Mouse (Mus musculus) forebrain, embryonic 12.5 days (tissue): ENCODE results near the gene Mras. TPM values are rescaled to one million over a fixed set of nuclear protein-coding genes. Genes with fewer than 3 reads are reported as not detected.

Source experiments
- ATAC-seq: fragments of 200-750 bp; cut with Nextera tagmentation; 2 replicates; pipeline ENCODE4 v1.8.0; 2017; ENCODE audit warnings: moderate TSS enrichment; ENCODE audit not compliant: low FRiP score
- H3K27ac ChIP-seq: fragments of 300-500 bp; sonication (generic); 2 replicates; pipeline ENCODE4 v1.5.1; 2016; ENCODE audit warnings: mild to moderate bottlenecking
- H3K27me3 ChIP-seq: fragments of 300-500 bp; sonication (generic); 2 replicates; pipeline ENCODE4 v1.6.1; 2016; ENCODE audit warnings: mild to moderate bottlenecking
- H3K36me3 ChIP-seq: fragments of 300-500 bp; sonication (generic); replicated peaks from 2 replicates; pipeline ENCODE4 v1.6.1; 2016; ENCODE audit warnings: mild to moderate bottlenecking
- H3K4me1 ChIP-seq: fragments of 300-500 bp; sonication (generic); 2 replicates; pipeline ENCODE4 v1.6.1; 2016
- H3K4me2 ChIP-seq: fragments of 300-500 bp; sonication (generic); 2 replicates; pipeline ENCODE4 v1.6.1; 2016; ENCODE audit warnings: mild to moderate bottlenecking, moderate library complexity
- H3K4me3 ChIP-seq: fragments of 300-500 bp; sonication (generic); replicated peaks from 2 replicates; pipeline ENCODE4 v1.5.1; 2016; ENCODE audit warnings: mild to moderate bottlenecking
- H3K9ac ChIP-seq: fragments of 300-500 bp; sonication (generic); 2 replicates; pipeline ENCODE4 v1.6.1; 2016; ENCODE audit warnings: mild to moderate bottlenecking
- H3K9me3 ChIP-seq: fragments of 300-500 bp; sonication (generic); 2 replicates; pipeline ENCODE4 v1.6.1; 2016
- WGBS: fragments of 180-500 bp; shearing (Covaris S2); methylation state at CpG from one replicate; pipeline ENCODE4 v1.1.7; 2016; 5-methylcytosine and 5-hydroxymethylcytosine counted together
- polyA plus RNA-seq: library from polyadenylated mRNA; unstranded; fragments of >200 nt; fragmentation: Nextera tagmentation; extraction: Ambion mirVana; gene quantifications from 2 replicates; pipeline ENCODE4 v1.2.1, GENCODE M21; 2016

Mras gene
- polyA plus RNA-seq, 1 experiment from 2014 or later: 23.8 TPM

DNA sequence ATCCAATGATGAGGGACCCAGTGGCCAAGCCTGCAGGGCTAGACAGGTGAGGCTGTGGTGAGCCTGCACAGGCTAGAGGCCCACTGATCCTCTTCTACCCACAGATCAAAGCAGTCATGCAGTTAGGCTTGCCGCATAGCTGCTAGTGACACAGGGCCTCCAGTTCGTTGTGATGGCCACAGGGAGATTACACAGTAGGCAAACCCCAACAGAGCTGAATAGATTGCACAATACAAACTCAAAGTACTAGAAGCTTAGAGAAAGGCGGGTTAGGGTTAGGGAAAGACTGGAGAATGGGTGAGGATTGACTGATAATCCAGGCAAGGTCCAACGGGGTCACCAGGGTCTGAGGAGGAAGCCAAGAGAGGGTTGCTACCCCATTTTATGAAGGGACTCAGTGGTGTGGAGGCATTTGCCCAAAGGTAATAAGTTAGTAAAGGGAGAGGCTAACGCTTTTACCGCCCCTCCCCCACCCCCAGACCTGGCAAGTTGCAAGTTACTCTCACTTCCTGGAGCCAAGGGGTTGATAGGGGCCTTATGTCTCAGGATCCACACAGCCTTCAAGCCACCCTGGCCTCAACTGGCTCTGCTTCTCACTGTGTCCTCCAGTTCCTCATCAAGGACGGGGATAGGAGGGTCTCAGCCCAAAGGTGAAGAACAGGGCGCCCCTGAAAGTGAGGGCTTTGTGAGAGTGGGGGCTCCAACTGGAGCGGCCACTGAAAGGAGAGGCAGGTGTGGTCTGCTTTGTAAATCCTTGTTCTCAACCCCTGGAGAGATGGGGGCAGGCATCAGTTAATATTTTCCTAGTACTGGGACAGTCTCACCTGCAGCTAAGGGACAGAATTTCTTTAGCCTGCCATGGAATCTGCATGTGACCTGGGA is 13.2 kb downstream of the Mras start:
- Histone ChIP-seq H3K36me3 (no peaks in the 10 kb centered on the region), H3K9ac (no peak overlapping the region), H3K4me2 (no peak overlapping the region), H3K27me3 (no peaks in the 10 kb centered on the region), H3K4me3 (no peak overlapping the region), H3K27ac (no peak overlapping the region), H3K9me3 (no peaks in the 10 kb centered on the region), H3K4me1 (peaks cover 22% of the 10 kb centered on the region)
- no peak for ATAC-seq
- 66% methylated on average over 9 of the region's 9 CpGs for WGBS

DNA sequence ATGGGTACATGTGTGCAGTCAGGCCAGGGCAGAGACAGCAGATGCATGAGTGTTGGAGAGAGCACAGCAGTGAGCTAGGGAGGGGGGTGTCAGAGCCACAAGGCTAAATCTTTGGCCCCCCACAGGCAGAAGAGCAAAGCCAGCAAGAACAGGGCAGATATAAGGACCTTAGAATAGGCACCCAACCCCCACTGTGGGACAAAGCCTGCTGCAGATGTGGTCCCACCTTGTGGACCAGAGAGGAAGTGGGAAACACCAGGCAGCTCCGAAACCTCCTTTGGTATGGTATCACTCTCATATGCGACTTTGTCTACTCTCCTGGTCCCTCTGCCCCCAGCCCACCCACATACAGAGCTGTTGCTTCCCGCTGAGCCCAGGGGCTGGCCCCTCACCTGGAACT is 15.3 kb downstream of the Mras start:
- H3K4me1 ChIP-seq: peaks cover 41% of the 10 kb centered on the region
- no peak overlapping the region for H3K4me2 ChIP-seq
- no peak overlapping the region for H3K9ac ChIP-seq
- no peaks in the 10 kb centered on the region for H3K9me3 ChIP-seq
- H3K36me3 ChIP-seq: no peaks in the 10 kb centered on the region
- no peak for ATAC-seq
- H3K27me3 ChIP-seq: no peaks in the 10 kb centered on the region
- no peak overlapping the region for H3K27ac ChIP-seq
- WGBS: 79% methylated on average over 3 of the region's 3 CpGs
- H3K4me3 ChIP-seq: no peak overlapping the region

DNA sequence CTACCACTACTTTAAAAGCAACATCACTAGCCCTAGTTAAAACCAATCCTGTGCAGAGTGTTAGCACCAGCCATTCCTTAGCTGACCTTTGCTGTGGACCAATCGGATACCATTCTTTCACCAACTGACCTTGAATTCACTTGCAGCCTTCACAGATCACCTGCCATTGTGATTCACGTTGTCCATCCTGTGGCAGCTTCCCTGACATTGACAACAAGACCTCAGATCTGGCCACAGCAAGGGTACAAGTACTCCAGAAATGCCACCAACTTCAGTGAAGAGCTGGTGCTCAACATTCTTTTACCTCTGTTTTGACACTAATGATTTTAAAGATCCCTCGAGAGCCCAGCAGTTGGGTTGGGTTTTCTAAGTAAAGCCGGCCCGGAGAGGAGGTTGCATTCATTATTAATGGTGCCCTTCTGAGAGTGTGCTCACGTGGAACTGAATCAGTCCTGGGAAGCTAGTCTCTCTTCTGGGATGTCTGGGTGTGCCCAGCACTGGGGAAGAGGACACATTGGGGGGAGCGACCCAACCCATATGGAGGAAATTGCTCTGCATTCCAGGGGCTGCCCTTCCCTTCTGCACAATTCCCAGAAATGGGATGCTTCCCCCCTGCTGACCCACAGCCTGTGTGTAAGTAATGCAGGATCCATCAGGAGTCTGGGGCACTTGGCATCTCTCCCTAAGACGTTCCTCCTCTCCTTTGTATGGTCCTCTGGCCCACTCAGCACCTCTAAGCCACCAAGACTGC is 17.1 kb downstream of the Mras start:
- H3K4me2 ChIP-seq: no peak overlapping the region
- H3K9ac ChIP-seq: no peak overlapping the region
- H3K9me3 ChIP-seq: no peaks in the 10 kb centered on the region
- H3K4me1 ChIP-seq: peaks cover 41% of the 10 kb centered on the region
- WGBS: 83% methylated on average over 8 of the region's 8 CpGs
- no peaks in the 10 kb centered on the region for H3K36me3 ChIP-seq
- H3K27me3 ChIP-seq: no peaks in the 10 kb centered on the region
- no peak overlapping the region for H3K4me3 ChIP-seq
- H3K27ac ChIP-seq: no peak overlapping the region
- ATAC-seq: no peak

DNA sequence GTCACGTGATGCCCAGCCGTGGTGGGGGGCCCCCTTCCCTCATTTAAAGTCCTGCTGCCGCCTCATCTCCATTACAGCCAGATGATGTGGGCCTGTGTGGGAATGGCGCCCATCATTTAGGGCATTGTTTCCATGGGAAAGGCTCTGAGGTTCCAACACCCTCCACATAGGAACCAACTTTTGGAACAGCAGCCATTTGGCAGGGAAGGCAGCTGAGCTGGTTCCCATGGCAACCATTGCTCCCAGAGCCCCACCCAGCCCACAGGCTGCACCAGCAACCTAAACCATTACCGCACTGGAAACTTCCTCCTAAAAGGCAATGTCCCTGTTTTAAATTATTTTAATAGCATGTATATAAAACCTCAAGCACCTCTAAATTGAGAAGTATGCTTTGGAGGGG is 18.8 kb downstream of the Mras start:
- Histone ChIP-seq H3K27me3 (no peaks in the 10 kb centered on the region), H3K4me3 (no peak overlapping the region), H3K9me3 (no peaks in the 10 kb centered on the region), H3K27ac (no peak overlapping the region), H3K4me2 (no peak overlapping the region), H3K9ac (no peak overlapping the region), H3K4me1 (peaks cover 28% of the 10 kb centered on the region), H3K36me3 (no peaks in the 10 kb centered on the region)
- ATAC-seq: no peak; the same call in 1 of the 2 replicates
- 68% methylated on average over 5 of the region's 5 CpGs for WGBS

DNA sequence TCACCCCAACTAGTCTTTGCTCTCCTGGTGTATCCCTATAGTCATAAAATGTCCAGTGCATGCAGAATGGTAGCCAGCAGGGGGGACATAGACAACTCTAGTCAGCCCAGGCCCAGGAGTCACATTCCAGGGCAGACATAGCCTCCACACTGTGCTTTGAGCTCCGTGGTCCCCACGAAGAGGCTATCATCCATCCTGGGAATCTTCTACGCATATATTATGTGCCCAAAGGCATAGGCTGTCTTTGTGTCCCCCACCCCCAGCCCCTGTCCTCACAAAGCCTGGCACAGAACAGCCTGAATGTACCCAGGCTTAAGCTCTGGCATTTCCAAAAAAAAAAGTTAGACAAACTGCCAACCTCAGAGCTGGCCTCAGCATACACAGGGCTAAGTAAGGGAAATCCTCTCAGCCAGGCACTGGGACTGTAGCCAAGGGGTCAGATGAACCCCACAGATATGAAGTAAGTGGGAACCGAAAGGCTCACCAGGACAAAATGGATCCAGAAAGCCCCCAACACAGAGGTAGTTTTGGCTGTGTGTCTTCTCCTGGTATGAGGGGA is 19.8 kb downstream of the Mras start:
- Histone ChIP-seq H3K4me1 (peaks cover 20% of the 10 kb centered on the region), H3K9me3 (no peaks in the 10 kb centered on the region), H3K9ac (no peak overlapping the region), H3K4me3 (no peak overlapping the region), H3K36me3 (no peaks in the 10 kb centered on the region), H3K27me3 (no peaks in the 10 kb centered on the region), H3K27ac (peak overlapping the region; percentile 13; the same call in 1 of the 2 replicates), H3K4me2 (no peak overlapping the region)
- no peak for ATAC-seq
- 77% methylated on average over 4 of the region's 4 CpGs for WGBS

DNA sequence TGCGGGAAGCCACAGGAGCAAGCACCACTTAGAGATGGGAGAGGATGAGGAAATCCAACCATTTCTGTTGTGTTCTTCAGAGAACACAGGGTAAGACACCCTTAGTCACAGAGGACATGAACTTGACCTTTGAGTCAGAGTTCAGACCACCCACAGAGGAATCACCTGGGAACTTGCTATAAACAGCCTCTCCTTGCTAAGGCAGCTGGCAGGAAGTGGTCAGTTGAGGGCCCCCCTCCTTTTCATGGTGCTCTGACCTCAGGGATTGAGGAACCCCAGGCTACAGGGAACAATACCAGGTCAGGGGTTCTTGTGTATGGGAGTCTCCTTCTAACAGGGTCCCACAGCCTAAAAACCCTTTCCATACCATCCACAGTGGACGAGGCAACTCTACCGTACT is 20.4 kb downstream of the Mras start:
- Histone ChIP-seq H3K36me3 (no peaks in the 10 kb centered on the region), H3K27me3 (no peaks in the 10 kb centered on the region), H3K4me3 (no peak overlapping the region), H3K9ac (no peak overlapping the region), H3K4me2 (no peak overlapping the region), H3K4me1 (peaks cover 20% of the 10 kb centered on the region), H3K9me3 (no peaks in the 10 kb centered on the region), H3K27ac (no peak overlapping the region)
- 88% methylated on average over 3 of the region's 3 CpGs for WGBS
- ATAC-seq: no peak

DNA sequence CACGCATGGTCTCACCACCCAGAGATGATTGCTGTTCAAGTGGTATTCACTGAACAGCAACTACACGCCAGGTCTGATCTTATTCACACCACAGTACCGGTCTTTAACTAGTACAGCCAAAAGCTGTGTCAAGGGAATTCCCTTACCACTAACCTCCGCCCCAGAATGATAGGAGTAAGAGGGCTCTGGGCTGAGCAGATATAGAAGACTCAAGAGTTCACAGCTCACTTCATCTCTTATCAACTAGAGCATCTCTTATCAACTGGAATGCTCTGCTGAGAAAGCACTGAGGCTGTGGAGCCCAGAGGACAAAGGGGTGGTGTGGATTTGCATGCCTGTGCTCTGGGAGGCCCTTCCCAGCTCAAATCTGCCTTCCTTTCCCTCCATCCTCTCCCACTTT is 25.4 kb downstream of the Mras start:
- H3K4me3 ChIP-seq: no peak overlapping the region
- no peaks in the 10 kb centered on the region for H3K4me1 ChIP-seq
- no peaks in the 10 kb centered on the region for H3K27me3 ChIP-seq
- no peaks in the 10 kb centered on the region for H3K36me3 ChIP-seq
- no peak overlapping the region for H3K9ac ChIP-seq
- 92% methylated on average over 4 of the region's 4 CpGs for WGBS
- H3K9me3 ChIP-seq: no peaks in the 10 kb centered on the region
- no peak for ATAC-seq
- no peak overlapping the region for H3K27ac ChIP-seq
- H3K4me2 ChIP-seq: no peak overlapping the region

DNA sequence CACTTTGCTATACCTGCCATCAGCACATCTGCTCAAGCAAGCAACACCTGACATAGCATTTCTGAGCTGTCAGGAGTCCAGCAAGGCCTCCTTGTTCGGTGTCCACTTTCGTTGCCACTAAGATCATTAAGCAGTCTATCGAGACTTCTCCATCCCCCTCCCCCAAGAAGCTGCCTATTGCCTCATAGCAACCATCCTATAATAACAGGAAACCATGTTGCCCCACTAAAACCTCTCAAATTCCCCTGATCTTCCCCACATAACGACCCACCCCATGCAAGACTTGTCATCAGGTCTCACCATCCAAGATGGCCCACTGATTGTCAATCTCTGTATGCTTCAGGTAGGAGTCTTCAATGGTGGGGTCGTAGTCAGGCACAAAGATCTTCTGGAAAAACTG is 26.1 kb downstream of the Mras start:
- 91% methylated on average over 5 of the region's 5 CpGs for WGBS

DNA sequence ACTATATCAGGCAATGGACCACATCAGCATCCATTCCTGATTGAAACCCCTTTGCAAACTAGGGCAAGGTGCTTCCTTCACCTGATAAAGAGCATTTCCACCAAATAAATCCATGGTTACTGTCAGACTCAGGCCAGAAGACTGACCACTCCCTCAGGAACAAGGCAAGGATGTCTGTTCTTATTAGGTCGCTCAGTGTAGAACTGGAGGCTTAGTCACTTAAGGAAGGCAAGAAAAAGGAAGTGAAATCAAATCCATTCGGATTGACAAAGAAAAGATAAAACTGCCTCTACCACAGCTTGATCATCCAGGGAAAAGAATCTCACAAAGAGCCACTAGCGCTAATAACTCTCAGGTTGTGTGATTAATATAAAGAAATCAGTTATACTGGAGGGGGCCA is 27.9 kb downstream of the Mras start:
- Histone ChIP-seq H3K9ac (no peak overlapping the region), H3K4me3 (no peak overlapping the region), H3K9me3 (no peaks in the 10 kb centered on the region), H3K27ac (no peak overlapping the region), H3K4me1 (no peaks in the 10 kb centered on the region), H3K27me3 (no peaks in the 10 kb centered on the region), H3K4me2 (no peak overlapping the region), H3K36me3 (no peaks in the 10 kb centered on the region)
- 81% methylated on average over 3 of the region's 3 CpGs for WGBS
- no peak for ATAC-seq

More for the DNA sequence above, 26.1 kb downstream of the Mras start:
- Histone ChIP-seq H3K4me2 (no peak overlapping the region), H3K9me3 (no peaks in the 10 kb centered on the region), H3K27me3 (no peaks in the 10 kb centered on the region), H3K9ac (no peak overlapping the region), H3K4me3 (no peak overlapping the region), H3K27ac (no peak overlapping the region), H3K4me1 (no peaks in the 10 kb centered on the region), H3K36me3 (no peaks in the 10 kb centered on the region)
- no peak for ATAC-seq

DNA sequence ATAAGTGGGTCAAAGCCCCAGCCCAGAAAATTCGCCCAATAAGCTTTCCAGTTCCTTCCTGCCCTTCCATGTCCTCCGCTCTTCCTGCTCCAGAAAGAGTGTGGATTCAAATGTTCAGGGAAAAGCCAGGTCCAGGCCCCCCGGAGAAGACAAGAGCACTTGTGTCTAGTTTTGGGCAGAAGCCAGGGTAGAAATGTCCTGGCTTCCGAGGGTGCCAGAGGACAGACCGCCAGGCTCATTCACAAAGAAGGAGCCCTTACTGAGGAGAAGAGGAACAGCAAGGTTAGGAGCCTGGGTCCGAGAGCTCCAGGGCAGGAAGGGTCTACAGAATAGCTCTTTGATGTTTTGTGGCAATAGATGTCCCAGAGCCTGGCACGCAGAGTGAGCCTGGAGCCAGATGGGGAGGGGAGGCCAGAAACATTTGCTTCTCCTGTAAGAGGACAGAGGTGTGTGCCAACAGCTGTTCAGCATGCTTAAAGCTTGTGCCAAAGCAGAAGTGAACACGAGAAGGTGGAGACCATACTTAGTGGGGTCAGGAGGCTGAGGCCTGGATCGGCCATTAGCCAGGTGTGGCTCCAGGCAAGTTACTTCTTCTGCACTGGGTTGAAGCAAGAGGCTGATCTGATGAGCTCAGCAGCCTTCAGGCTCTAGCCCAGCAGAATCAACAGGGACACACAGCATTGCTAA is 35.8 kb downstream of the Mras start:
- 82% methylated on average over 9 of the region's 9 CpGs for WGBS
- Histone ChIP-seq H3K27me3 (no peaks in the 10 kb centered on the region), H3K4me2 (no peak overlapping the region), H3K9me3 (no peaks in the 10 kb centered on the region), H3K4me1 (no peaks in the 10 kb centered on the region), H3K4me3 (no peak overlapping the region), H3K27ac (no peak overlapping the region), H3K36me3 (no peaks in the 10 kb centered on the region; the same call in 1 of the 2 replicates), H3K9ac (no peak overlapping the region)
- ATAC-seq: no peak

DNA sequence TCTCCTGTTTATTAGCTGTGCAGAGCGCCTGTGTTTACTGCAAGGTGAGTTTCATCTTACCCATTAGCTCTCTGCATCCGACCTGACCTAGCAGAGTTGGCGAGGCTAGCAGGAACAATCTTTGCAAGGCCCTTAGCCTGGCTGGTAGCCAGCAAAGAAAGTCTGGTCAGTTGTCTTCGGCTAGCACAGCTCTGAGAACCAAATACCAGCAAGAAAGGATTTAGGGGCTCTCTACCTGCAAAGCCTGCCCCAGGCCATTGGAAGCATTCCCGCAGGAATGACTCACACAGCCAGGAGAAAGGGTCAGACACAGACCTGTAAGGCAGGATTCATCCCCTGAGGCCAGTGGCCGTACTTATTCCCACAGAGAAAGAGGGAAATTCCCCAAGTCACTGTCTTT is 36.4 kb downstream of the Mras start:
- ATAC-seq: no peak
- Histone ChIP-seq H3K9ac (no peak overlapping the region), H3K27ac (no peak overlapping the region), H3K4me3 (no peak overlapping the region), H3K27me3 (no peaks in the 10 kb centered on the region), H3K9me3 (no peaks in the 10 kb centered on the region), H3K4me2 (no peak overlapping the region), H3K4me1 (no peaks in the 10 kb centered on the region), H3K36me3 (no peaks in the 10 kb centered on the region; the same call in 1 of the 2 replicates)
- 86% methylated on average over 6 of the region's 6 CpGs for WGBS
